Mouse (Mus musculus) lung, embryonic 16.5 days (tissue): ENCODE data around the gene Ghdc. TPM values are rescaled to one million over a fixed set of nuclear protein-coding genes. Genes with fewer than 3 reads are reported as not detected.
A peak's percentile ranks its signal among the peaks of the same experiment; 100 is the strongest.
"Not testable (repeated sequence)": the region's sequence is repeated elsewhere in the genome, so short reads cannot be mapped to it uniquely, and the experiment has no call there.

Experiments
- ATAC-seq: fragments of 200-750 bp; cut with Nextera tagmentation; 2 replicates; pipeline ENCODE4 v1.8.0; 2017; ENCODE audit warnings: low read depth, mild to moderate bottlenecking, moderate library complexity
- H3K27ac ChIP-seq: fragments of 300-500 bp; sonication (generic); 2 replicates; pipeline ENCODE4 v1.5.1; 2014; ENCODE audit warnings: mild to moderate bottlenecking, control low read depth, low read length
- H3K27me3 ChIP-seq: fragments of 300-500 bp; sonication (generic); 2 replicates; pipeline ENCODE4 v1.6.1; 2014; ENCODE audit warnings: low read depth, low read length, mixed read lengths; ENCODE audit not compliant: control insufficient read depth, insufficient read depth
- H3K36me3 ChIP-seq: fragments of 300-500 bp; sonication (generic); 2 replicates; pipeline ENCODE4 v1.6.1; 2014; ENCODE audit warnings: low read length; ENCODE audit not compliant: control insufficient read depth, insufficient read depth
- H3K4me1 ChIP-seq: fragments of 300-500 bp; sonication (generic); replicated peaks from 2 replicates; pipeline ENCODE4 v1.6.1; 2014; ENCODE audit warnings: low read length, mixed read lengths; ENCODE audit not compliant: control insufficient read depth, insufficient read depth
- H3K4me2 ChIP-seq: fragments of 300-500 bp; sonication (generic); 2 replicates; pipeline ENCODE4 v1.6.1; 2014; ENCODE audit warnings: low read depth, low read length, control low read depth
- H3K4me3 ChIP-seq: fragments of 300-500 bp; sonication (generic); 2 replicates; pipeline ENCODE4 v1.5.1; 2014; ENCODE audit warnings: mild to moderate bottlenecking, low read length, control low read depth
- H3K9ac ChIP-seq: fragments of 300-500 bp; sonication (generic); 2 replicates; pipeline ENCODE4 v1.6.1; 2014; ENCODE audit warnings: low read length, control low read depth
- H3K9me3 ChIP-seq: fragments of 300-500 bp; sonication (generic); 2 replicates; pipeline ENCODE4 v1.6.1; 2016; ENCODE audit warnings: low read length; ENCODE audit not compliant: control insufficient read depth
- WGBS: fragments of 180-500 bp; shearing (Covaris S2); extraction: QIAGEN DNeasy Blood & Tissue Kit; methylation state at CpG from one replicate; pipeline ENCODE4 v1.1.7; 2014; 5-methylcytosine and 5-hydroxymethylcytosine counted together
- polyA plus RNA-seq: library from polyadenylated mRNA; unstranded; fragments of >200 nt; fragmentation: Nextera tagmentation; extraction: Ambion mirVana; gene quantifications from 2 replicates; pipeline ENCODE4 v1.2.1, GENCODE M21; 2015

Ghdc gene
- polyA plus RNA-seq, 1 experiment from 2014 or later, result 6.2 TPM

GRCm38 (mm10) chr11:100790644-100791043, 19.9 kb upstream of the Ghdc start:
- not testable (repeated sequence) for H3K27me3 ChIP-seq, H3K4me3 ChIP-seq, ATAC-seq, H3K4me1 ChIP-seq, H3K4me2 ChIP-seq, H3K9ac ChIP-seq, H3K9me3 ChIP-seq, H3K27ac ChIP-seq
- 81% methylated on average over 9 of the region's 9 CpGs for WGBS
- H3K36me3 ChIP-seq, result peaks cover 18% of the 10 kb centered on the region

- no peak for ATAC-seq
- Histone ChIP-seq H3K4me1 (no peaks in the 10 kb centered on the region), H3K27me3 (no peaks in the 10 kb centered on the region), H3K36me3 (peaks cover 21% of the 10 kb centered on the region), H3K4me2 (no peak overlapping the region), H3K9ac (no peak overlapping the region), H3K27ac (no peak overlapping the region), H3K4me3 (no peak overlapping the region), H3K9me3 (no peaks in the 10 kb centered on the region)
- 82% methylated on average over 3 of the region's 3 CpGs for WGBS
These were observed 18.9 kb upstream of the Ghdc start for GRCm38 (mm10) chr11:100789702-100790101.

- Histone ChIP-seq H3K4me3 (no peak overlapping the region), H3K4me1 (0 out of 2 replicates have a peak, but pooled peaks cover 3% of the 10 kb centered on the region), H3K36me3 (peaks cover 27% of the 10 kb centered on the region), H3K9me3 (no peaks in the 10 kb centered on the region), H3K27me3 (no peaks in the 10 kb centered on the region), H3K4me2 (no peak overlapping the region), H3K27ac (no peak overlapping the region), H3K9ac (no peak overlapping the region)
- WGBS, result 93% methylated on average over 2 of the region's 2 CpGs
- no peak for ATAC-seq
These were observed 15.0 kb upstream of the Ghdc start for GRCm38 (mm10) chr11:100785774-100786173.

GRCm38 (mm10) chr11:100784286-100784685, 13.5 kb upstream of the Ghdc start:
- 79% methylated on average over 8 of the region's 8 CpGs for WGBS
- no peak for ATAC-seq
- Histone ChIP-seq H3K4me2 (no peak overlapping the region), H3K27ac (no peak overlapping the region), H3K9me3 (no peaks in the 10 kb centered on the region), H3K4me3 (no peak overlapping the region), H3K4me1 (0 out of 2 replicates have a peak, but pooled peaks cover 3% of the 10 kb centered on the region), H3K9ac (no peak overlapping the region), H3K27me3 (no peaks in the 10 kb centered on the region), H3K36me3 (peaks cover 22% of the 10 kb centered on the region)

- no peak for ATAC-seq
- Histone ChIP-seq H3K9me3 (no peaks in the 10 kb centered on the region), H3K27me3 (no peaks in the 10 kb centered on the region), H3K4me2 (no peak overlapping the region), H3K4me3 (no peak overlapping the region), H3K9ac (no peak overlapping the region), H3K27ac (peak overlapping the region; percentile 1; the same call in 1 of the 2 replicates), H3K4me1 (0 out of 2 replicates have a peak, but pooled peaks cover 3% of the 10 kb centered on the region), H3K36me3 (peaks cover 12% of the 10 kb centered on the region; the same call in 1 of the 2 replicates)
- WGBS, result 82% methylated on average over 13 of the region's 13 CpGs
These were observed 11.8 kb upstream of the Ghdc start for GRCm38 (mm10) chr11:100782568-100782967.

GRCm38 (mm10) chr11:100781763-100782475, 11.2 kb upstream of the Ghdc start:
- Histone ChIP-seq H3K4me1 (0 out of 2 replicates have a peak, but pooled peaks cover 3% of the 10 kb centered on the region), H3K9ac (0 out of 2 replicates have a peak overlapping the region, but pooled peaks have one; percentile 6), H3K27me3 (no peaks in the 10 kb centered on the region), H3K4me2 (no peak overlapping the region), H3K4me3 (no peak overlapping the region), H3K27ac (peak overlapping the region; percentile 68), H3K36me3 (peaks cover 12% of the 10 kb centered on the region; the same call in 1 of the 2 replicates), H3K9me3 (no peaks in the 10 kb centered on the region)
- WGBS, result 54% methylated on average over 15 of the region's 15 CpGs
- ATAC-seq, result peak; percentile 92

GRCm38 (mm10) chr11:100780247-100780646, 9.5 kb upstream of the Ghdc start:
- Histone ChIP-seq H3K9me3 (no peaks in the 10 kb centered on the region), H3K9ac (no peak overlapping the region), H3K4me2 (no peak overlapping the region), H3K27ac (no peak overlapping the region), H3K4me1 (0 out of 2 replicates have a peak, but pooled peaks cover 3% of the 10 kb centered on the region), H3K36me3 (peaks cover 8% of the 10 kb centered on the region; the same call in 1 of the 2 replicates), H3K27me3 (no peaks in the 10 kb centered on the region), H3K4me3 (no peak overlapping the region)
- WGBS, result 84% methylated on average over 8 of the region's 8 CpGs
- ATAC-seq, result no peak

GRCm38 (mm10) chr11:100778069-100778468, 7.3 kb upstream of the Ghdc start:
- Histone ChIP-seq H3K36me3 (peaks cover 8% of the 10 kb centered on the region; the same call in 1 of the 2 replicates), H3K4me1 (0 out of 2 replicates have a peak, but pooled peaks cover 3% of the 10 kb centered on the region), H3K27me3 (no peaks in the 10 kb centered on the region), H3K4me2 (no peak overlapping the region), H3K4me3 (no peak overlapping the region), H3K9me3 (no peaks in the 10 kb centered on the region), H3K27ac (no peak overlapping the region), H3K9ac (no peak overlapping the region)
- no peak for ATAC-seq
- WGBS, result 58% methylated on average over 3 of the region's 3 CpGs

GRCm38 (mm10) chr11:100775921-100776320, 5.2 kb upstream of the Ghdc start:
- H3K9ac ChIP-seq, result no peak overlapping the region
- H3K9me3 ChIP-seq, result no peaks in the 10 kb centered on the region
- H3K4me2 ChIP-seq, result no peak overlapping the region
- no peaks in the 10 kb centered on the region for H3K27me3 ChIP-seq
- H3K4me3 ChIP-seq, result no peak overlapping the region
- ATAC-seq, result no peak
- H3K27ac ChIP-seq, result no peak overlapping the region
- no peaks in the 10 kb centered on the region for H3K4me1 ChIP-seq
- H3K36me3 ChIP-seq, result no peaks in the 10 kb centered on the region
- 72% methylated on average over 10 of the region's 10 CpGs for WGBS
